Mouse (Mus musculus): Measurements from ENCODE around the gene 1700019A02Rik. TPM values are rescaled to one million over a fixed set of nuclear protein-coding genes. Genes with fewer than 3 reads are reported as not detected.

1700019A02Rik gene
- not detected in 2 replicates for polyA plus RNA-seq (2015; fragmentation: Nextera tagmentation; extraction: Ambion mirVana)

- Histone ChIP-seq H3K4me3 (ENCODE audit: low read length) (no peak within 1 kb of the TSS), H3K4me2 (replicated peaks; ENCODE audit: low read depth, low read length) (no peak within 1 kb of the TSS), H3K4me1 (ENCODE audit: insufficient read depth, low read length) (no peaks in the 10 kb centered on the region), H3K27me3 (ENCODE audit: insufficient read depth, low read length) (no peaks in the 10 kb centered on the region), H3K27ac (ENCODE audit: low read length) (no peak within 1 kb of the TSS), H3K9ac (replicated peaks; ENCODE audit: low read length) (no peak within 1 kb of the TSS), H3K36me3 (ENCODE audit: insufficient read depth, low read length) (no peaks in the 10 kb centered on the region), H3K9me3 (ENCODE audit: low read length) (no peaks in the 10 kb centered on the region)
- no peak for ATAC-seq (ENCODE audit: low FRiP score, low TSS enrichment)
- 96% methylated on average over 8 of the region's 8 CpGs for WGBS
Observed at GRCm38 (mm10) chr1:53187536-53187935, at the start of gene 1700019A02Rik. Gene 1700019A02Rik (minus strand): TSS chr1:53187636.

DNA sequence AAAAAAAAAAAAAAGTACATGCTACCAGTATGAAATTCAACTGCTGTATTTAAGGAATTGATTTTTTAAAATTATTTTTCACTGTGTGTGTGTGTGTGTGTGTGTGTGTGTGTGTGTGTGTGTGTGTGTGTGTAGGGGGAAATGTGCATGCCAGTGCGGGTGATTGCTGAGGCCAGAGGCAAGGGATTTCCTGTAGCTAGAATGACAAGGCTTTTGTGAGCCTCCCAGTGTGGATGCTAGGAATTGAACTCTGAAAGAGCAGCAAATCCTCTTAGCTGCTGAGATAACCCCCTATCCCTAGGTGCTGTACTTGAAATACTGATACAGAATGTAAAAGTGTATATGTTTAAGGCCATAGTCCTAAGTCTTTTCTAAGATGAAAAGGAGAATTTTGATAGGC, 38.6 kb upstream of the 1700019A02Rik start:
- no peak overlapping the region for H3K4me3 ChIP-seq (ENCODE audit: low read length)
- no peak overlapping the region for H3K4me2 ChIP-seq (replicated peaks; ENCODE audit: low read depth, low read length)
- H3K9ac ChIP-seq (replicated peaks; ENCODE audit: low read length) = no peak overlapping the region
- H3K36me3 ChIP-seq (ENCODE audit: insufficient read depth, low read length) = 0 out of 2 replicates have a peak, but pooled peaks cover 6% of the 10 kb centered on the region
- no peaks in the 10 kb centered on the region for H3K27me3 ChIP-seq (ENCODE audit: insufficient read depth, low read length)
- ATAC-seq (ENCODE audit: low FRiP score, low TSS enrichment) = no peak
- H3K27ac ChIP-seq (ENCODE audit: low read length) = no peak overlapping the region
- H3K4me1 ChIP-seq (ENCODE audit: insufficient read depth, low read length) = no peaks in the 10 kb centered on the region
- 0 out of 2 replicates have a peak, but pooled peaks cover 2% of the 10 kb centered on the region for H3K9me3 ChIP-seq (ENCODE audit: low read length)
- WGBS = 82% methylated on average over 1 of the region's 1 CpGs

DNA sequence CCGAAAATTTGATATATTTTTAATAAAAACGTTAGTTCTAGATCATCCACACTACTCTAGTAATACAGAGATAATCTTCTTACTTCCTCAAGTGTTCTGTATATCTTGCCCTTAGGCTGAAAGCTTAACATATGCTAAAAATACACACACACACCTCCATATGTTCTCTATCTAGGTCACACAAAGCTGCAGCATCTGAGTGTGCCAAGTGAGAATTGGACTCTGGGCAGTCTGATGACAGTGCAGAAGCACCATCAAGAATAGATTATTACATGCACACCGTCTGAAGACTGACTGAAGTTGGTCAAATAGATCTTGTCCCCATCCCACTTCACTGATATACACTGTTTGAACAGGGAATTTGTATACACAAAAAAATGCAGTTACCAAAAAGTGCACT, 38.2 kb upstream of the 1700019A02Rik start:
- ATAC-seq (ENCODE audit: low FRiP score, low TSS enrichment) = no peak
- H3K36me3 ChIP-seq (ENCODE audit: insufficient read depth, low read length) = 0 out of 2 replicates have a peak, but pooled peaks cover 6% of the 10 kb centered on the region
- H3K9ac ChIP-seq (replicated peaks; ENCODE audit: low read length) = no peak overlapping the region
- no peak overlapping the region for H3K27ac ChIP-seq (ENCODE audit: low read length)
- 0 out of 2 replicates have a peak, but pooled peaks cover 2% of the 10 kb centered on the region for H3K9me3 ChIP-seq (ENCODE audit: low read length)
- 92% methylated on average over 3 of the region's 3 CpGs for WGBS
- no peak overlapping the region for H3K4me2 ChIP-seq (replicated peaks; ENCODE audit: low read depth, low read length)
- H3K27me3 ChIP-seq (ENCODE audit: insufficient read depth, low read length) = no peaks in the 10 kb centered on the region
- no peaks in the 10 kb centered on the region for H3K4me1 ChIP-seq (ENCODE audit: insufficient read depth, low read length)
- no peak overlapping the region for H3K4me3 ChIP-seq (ENCODE audit: low read length)

GRCm38 (mm10) chr1:53224775-53225174, 37.3 kb upstream of the 1700019A02Rik start:
- H3K27me3 ChIP-seq (ENCODE audit: insufficient read depth, low read length) = no peaks in the 10 kb centered on the region
- no peak for ATAC-seq (ENCODE audit: low FRiP score, low TSS enrichment)
- 0 out of 2 replicates have a peak, but pooled peaks cover 6% of the 10 kb centered on the region for H3K36me3 ChIP-seq (ENCODE audit: insufficient read depth, low read length)
- no peak overlapping the region for H3K9ac ChIP-seq (replicated peaks; ENCODE audit: low read length)
- H3K27ac ChIP-seq (ENCODE audit: low read length) = no peak overlapping the region
- H3K4me2 ChIP-seq (replicated peaks; ENCODE audit: low read depth, low read length) = no peak overlapping the region
- H3K4me3 ChIP-seq (ENCODE audit: low read length) = no peak overlapping the region
- H3K4me1 ChIP-seq (ENCODE audit: insufficient read depth, low read length) = no peaks in the 10 kb centered on the region
- 81% methylated on average over 1 of the region's 1 CpGs for WGBS
- H3K9me3 ChIP-seq (ENCODE audit: low read length) = no peaks in the 10 kb centered on the region

- Histone ChIP-seq H3K36me3 (ENCODE audit: insufficient read depth, low read length) (no peaks in the 10 kb centered on the region), H3K4me2 (replicated peaks; ENCODE audit: low read depth, low read length) (no peak overlapping the region)
Observed at GRCm38 (mm10) chr1:53210136-53210535, 22.7 kb upstream of the 1700019A02Rik start.

DNA sequence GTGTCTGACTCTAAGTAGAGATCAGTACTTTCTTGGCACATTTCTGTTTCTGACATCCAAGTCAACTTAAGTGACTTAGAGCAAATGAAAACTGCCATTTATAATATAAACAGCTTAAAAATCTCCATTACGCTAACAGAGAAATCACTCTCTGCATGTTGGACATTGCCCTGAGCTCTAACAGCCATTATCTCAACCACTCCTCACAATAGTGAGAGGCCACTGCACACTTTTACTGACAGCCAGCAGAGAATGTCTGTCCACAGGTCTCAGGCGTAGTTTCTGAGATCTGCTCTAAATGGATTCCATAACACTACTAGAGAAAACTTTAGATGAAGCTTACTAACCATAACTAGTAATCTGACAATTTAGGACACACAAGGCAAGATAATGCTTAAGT, 16.5 kb upstream of the 1700019A02Rik start:
- H3K27ac ChIP-seq (ENCODE audit: low read length) = no peak overlapping the region
- ATAC-seq (ENCODE audit: low FRiP score, low TSS enrichment) = no peak
- no peaks in the 10 kb centered on the region for H3K4me1 ChIP-seq (ENCODE audit: insufficient read depth, low read length)
- no peaks in the 10 kb centered on the region for H3K9me3 ChIP-seq (ENCODE audit: low read length)
- no peaks in the 10 kb centered on the region for H3K36me3 ChIP-seq (ENCODE audit: insufficient read depth, low read length)
- no peak overlapping the region for H3K4me3 ChIP-seq (ENCODE audit: low read length)
- no peak overlapping the region for H3K4me2 ChIP-seq (replicated peaks; ENCODE audit: low read depth, low read length)
- 87% methylated on average over 2 of the region's 2 CpGs for WGBS
- no peak overlapping the region for H3K9ac ChIP-seq (replicated peaks; ENCODE audit: low read length)
- H3K27me3 ChIP-seq (ENCODE audit: insufficient read depth, low read length) = no peaks in the 10 kb centered on the region

More at GRCm38 (mm10) chr1:53210136-53210535, 22.7 kb upstream of the 1700019A02Rik start:
- no peak for ATAC-seq (ENCODE audit: low FRiP score, low TSS enrichment)
- no peaks in the 10 kb centered on the region for H3K9me3 ChIP-seq (ENCODE audit: low read length)
- no peak overlapping the region for H3K27ac ChIP-seq (ENCODE audit: low read length)
- no peaks in the 10 kb centered on the region for H3K4me1 ChIP-seq (ENCODE audit: insufficient read depth, low read length)
- H3K9ac ChIP-seq (replicated peaks; ENCODE audit: low read length) = no peak overlapping the region
- H3K4me3 ChIP-seq (ENCODE audit: low read length) = no peak overlapping the region
- H3K27me3 ChIP-seq (ENCODE audit: insufficient read depth, low read length) = no peaks in the 10 kb centered on the region

DNA sequence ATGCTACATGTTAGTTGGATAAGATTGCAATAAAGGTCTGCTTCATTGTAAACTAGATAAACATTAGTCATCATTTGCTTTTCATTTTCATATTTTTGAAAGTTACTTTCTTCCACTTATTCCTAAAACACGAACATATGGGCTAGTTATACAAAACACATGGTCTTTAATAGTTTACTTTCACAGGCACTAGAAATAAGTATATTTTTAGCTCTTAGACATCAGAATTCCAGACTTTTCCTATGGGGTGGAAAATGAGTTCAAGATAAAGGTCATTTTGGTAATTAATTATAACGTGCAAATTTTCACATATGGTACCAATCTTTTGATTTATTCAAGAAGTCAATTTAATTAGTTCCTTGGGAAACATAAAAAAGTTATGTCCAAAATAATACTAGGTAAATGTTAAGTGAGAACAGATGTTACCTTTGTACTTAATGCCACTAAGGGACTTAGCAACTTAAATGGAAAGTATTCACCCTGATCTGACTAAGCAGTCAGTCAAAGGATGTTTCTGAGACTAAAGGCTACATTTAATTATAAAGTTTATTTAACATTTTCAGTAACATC, 14.3 kb upstream of the 1700019A02Rik start:
- H3K9me3 ChIP-seq (ENCODE audit: low read length) = no peaks in the 10 kb centered on the region
- no peak overlapping the region for H3K27ac ChIP-seq (ENCODE audit: low read length)
- no peaks in the 10 kb centered on the region for H3K36me3 ChIP-seq (ENCODE audit: insufficient read depth, low read length)
- 71% methylated on average over 2 of the region's 2 CpGs for WGBS
- no peaks in the 10 kb centered on the region for H3K4me1 ChIP-seq (ENCODE audit: insufficient read depth, low read length)
- H3K4me2 ChIP-seq (replicated peaks; ENCODE audit: low read depth, low read length) = no peak overlapping the region
- no peak overlapping the region for H3K9ac ChIP-seq (replicated peaks; ENCODE audit: low read length)
- no peaks in the 10 kb centered on the region for H3K27me3 ChIP-seq (ENCODE audit: insufficient read depth, low read length)
- no peak overlapping the region for H3K4me3 ChIP-seq (ENCODE audit: low read length)
- no peak for ATAC-seq (ENCODE audit: low FRiP score, low TSS enrichment)

- H3K4me1 ChIP-seq (ENCODE audit: insufficient read depth, low read length) = no peaks in the 10 kb centered on the region
- H3K9ac ChIP-seq (replicated peaks; ENCODE audit: low read length) = no peak overlapping the region
- H3K9me3 ChIP-seq (ENCODE audit: low read length) = no peaks in the 10 kb centered on the region
- 87% methylated on average over 3 of the region's 3 CpGs for whole genome bisulfite sequencing
- no peak overlapping the region for H3K4me3 ChIP-seq (ENCODE audit: low read length)
- no peak for ATAC-seq (ENCODE audit: low FRiP score, low TSS enrichment)
- H3K27ac ChIP-seq (ENCODE audit: low read length) = no peak overlapping the region
- H3K4me2 ChIP-seq (replicated peaks; ENCODE audit: low read depth, low read length) = no peak overlapping the region
- H3K27me3 ChIP-seq (ENCODE audit: insufficient read depth, low read length) = no peaks in the 10 kb centered on the region
- 0 out of 2 replicates have a peak, but pooled peaks cover 3% of the 10 kb centered on the region for H3K36me3 ChIP-seq (ENCODE audit: insufficient read depth, low read length)
Observed at GRCm38 (mm10) chr1:53194536-53194935, 7.1 kb upstream of the 1700019A02Rik start.

DNA sequence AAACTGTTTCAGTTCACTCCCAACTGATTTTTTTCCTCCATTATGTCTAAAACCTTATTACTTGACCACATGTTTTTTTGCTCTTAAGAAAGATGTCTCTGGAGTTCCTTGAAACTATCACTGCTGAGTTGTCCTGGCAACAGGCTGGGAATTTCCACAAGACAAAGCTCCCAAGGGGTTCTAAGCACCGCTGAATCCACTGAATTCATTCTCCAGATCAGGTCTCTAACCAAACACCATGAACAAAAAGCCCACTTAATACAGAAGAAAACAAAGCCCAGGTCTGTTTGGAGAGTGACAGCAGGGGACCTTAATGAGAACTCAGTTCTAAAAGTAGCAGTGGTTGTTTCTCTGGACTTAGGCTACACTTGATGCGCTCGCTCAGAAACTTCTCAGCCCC, 3.8 kb upstream of the 1700019A02Rik start:
- H3K4me3 ChIP-seq (ENCODE audit: low read length) = no peak overlapping the region
- no peak overlapping the region for H3K4me2 ChIP-seq (replicated peaks; ENCODE audit: low read depth, low read length)
- no peaks in the 10 kb centered on the region for H3K27me3 ChIP-seq (ENCODE audit: insufficient read depth, low read length)
- no peaks in the 10 kb centered on the region for H3K9me3 ChIP-seq (ENCODE audit: low read length)
- no peaks in the 10 kb centered on the region for H3K4me1 ChIP-seq (ENCODE audit: insufficient read depth, low read length)
- H3K36me3 ChIP-seq (ENCODE audit: insufficient read depth, low read length) = 0 out of 2 replicates have a peak, but pooled peaks cover 3% of the 10 kb centered on the region
- ATAC-seq (ENCODE audit: low FRiP score, low TSS enrichment) = no peak
- no peak overlapping the region for H3K9ac ChIP-seq (replicated peaks; ENCODE audit: low read length)
- H3K27ac ChIP-seq (ENCODE audit: low read length) = no peak overlapping the region
- 72% methylated on average over 3 of the region's 3 CpGs for WGBS

DNA sequence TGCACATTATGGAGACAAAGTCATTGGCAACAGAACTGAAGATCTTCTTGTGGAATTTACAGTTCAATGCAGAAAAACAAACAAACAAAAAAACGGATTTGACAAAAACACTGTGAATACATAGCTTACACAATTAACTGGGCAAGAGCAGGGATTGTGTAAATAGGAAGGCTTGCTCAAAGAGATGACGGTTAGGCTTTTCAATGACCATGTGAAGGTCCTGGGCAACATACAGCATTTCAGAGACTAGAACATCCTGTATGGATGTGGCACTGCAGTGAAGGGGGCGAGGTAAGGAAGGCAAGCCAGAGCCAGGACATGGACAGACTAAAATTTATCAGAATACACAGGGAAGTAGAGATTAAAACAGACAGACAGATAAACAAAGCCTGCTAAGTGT, 2.2 kb upstream of the 1700019A02Rik start:
- Histone ChIP-seq H3K36me3 (ENCODE audit: insufficient read depth, low read length) (0 out of 2 replicates have a peak, but pooled peaks cover 1% of the 10 kb centered on the region), H3K4me3 (ENCODE audit: low read length) (no peak overlapping the region), H3K27me3 (ENCODE audit: insufficient read depth, low read length) (no peaks in the 10 kb centered on the region), H3K4me2 (replicated peaks; ENCODE audit: low read depth, low read length) (no peak overlapping the region), H3K9ac (replicated peaks; ENCODE audit: low read length) (no peak overlapping the region), H3K4me1 (ENCODE audit: insufficient read depth, low read length) (no peaks in the 10 kb centered on the region), H3K27ac (ENCODE audit: low read length) (no peak overlapping the region), H3K9me3 (ENCODE audit: low read length) (no peaks in the 10 kb centered on the region)
- no peak for ATAC-seq (ENCODE audit: low FRiP score, low TSS enrichment)
- WGBS = 85% methylated on average over 3 of the region's 3 CpGs

All from kidney, embryonic 16.5 days (tissue).